Mouse (Mus musculus): ENCODE measurements around the gene Fnbp1. TPM values are rescaled to one million over a fixed set of nuclear protein-coding genes. Genes with fewer than 3 reads are reported as not detected.
A peak's percentile ranks its signal among the peaks of the same experiment; 100 is the strongest.

Fnbp1 gene
- polyA plus RNA-seq, 1 experiment from 2014 or later: 19.4 TPM

DNA sequence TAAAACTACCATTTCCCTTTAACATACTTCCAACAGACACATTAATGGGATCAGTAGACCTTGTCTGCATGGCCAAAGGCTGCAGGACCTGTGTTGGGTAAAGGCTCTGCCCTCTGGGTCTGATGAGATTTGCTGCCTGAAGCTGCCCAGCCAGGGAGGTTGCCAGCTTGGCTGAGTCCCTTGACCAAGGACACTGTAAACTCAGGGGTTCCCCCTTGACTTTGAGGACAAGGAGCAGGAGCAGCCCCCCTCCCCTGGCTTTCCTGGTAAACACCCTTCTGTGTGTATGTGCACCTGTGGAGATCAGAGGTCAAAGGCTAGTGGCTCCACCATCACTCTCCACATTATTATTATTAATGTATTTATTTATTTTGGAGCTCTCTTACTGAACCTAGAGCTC, 55.3 kb downstream of the Fnbp1 start:
- Histone ChIP-seq H3K9ac (replicated peaks) (no peak overlapping the region), H3K4me2 (replicated peaks) (no peak overlapping the region), H3K27ac (replicated peaks) (no peak overlapping the region), H3K4me1 (peaks cover 6% of the 10 kb centered on the region), H3K4me3 (no peak overlapping the region), H3K36me3 (peaks cover 6% of the 10 kb centered on the region), H3K9me3 (no peaks in the 10 kb centered on the region), H3K27me3 (no peaks in the 10 kb centered on the region)
- no peak for ATAC-seq (replicated peaks)

DNA sequence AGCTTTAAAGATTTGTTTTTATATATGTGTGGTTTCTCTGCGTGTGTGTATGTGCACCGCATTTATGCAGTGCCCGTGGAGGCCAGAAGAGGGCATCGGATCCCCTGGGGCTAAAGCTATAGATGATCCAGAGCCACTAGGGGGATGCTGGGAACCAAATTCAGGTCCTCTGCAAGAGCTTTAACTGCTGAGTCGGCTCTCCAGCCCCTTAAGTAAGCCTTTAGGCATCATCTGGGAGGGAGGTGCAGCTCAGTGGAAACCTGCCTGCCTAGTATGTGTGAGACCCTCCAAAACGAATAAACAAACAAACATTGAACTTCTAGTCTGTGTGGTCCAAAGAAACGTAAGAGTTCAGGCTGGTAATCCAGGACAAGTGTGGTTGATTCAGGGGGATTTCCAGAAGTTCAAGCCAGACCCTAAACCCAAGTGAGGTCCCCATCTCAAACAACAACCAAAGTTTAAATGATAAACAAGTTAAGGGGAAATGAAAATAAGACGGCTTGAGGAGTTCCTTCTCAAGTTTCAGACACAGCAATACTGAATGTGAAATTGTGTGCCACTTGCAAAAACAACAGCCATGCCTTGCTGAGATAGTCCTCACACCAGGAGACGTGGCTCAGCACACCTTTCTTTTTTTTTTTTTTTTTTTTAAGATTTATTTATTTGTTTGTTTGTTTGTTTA, 57.5 kb downstream of the Fnbp1 start:
- 94% methylated on average over 9 of the region's 9 CpGs for WGBS
- no peak for ATAC-seq (replicated peaks)
- Histone ChIP-seq H3K27ac (replicated peaks) (no peak overlapping the region), H3K36me3 (peaks cover 6% of the 10 kb centered on the region), H3K9ac (replicated peaks) (no peak overlapping the region), H3K27me3 (no peaks in the 10 kb centered on the region), H3K9me3 (no peaks in the 10 kb centered on the region), H3K4me3 (no peak overlapping the region), H3K4me1 (peaks cover 6% of the 10 kb centered on the region), H3K4me2 (replicated peaks) (no peak overlapping the region)

DNA sequence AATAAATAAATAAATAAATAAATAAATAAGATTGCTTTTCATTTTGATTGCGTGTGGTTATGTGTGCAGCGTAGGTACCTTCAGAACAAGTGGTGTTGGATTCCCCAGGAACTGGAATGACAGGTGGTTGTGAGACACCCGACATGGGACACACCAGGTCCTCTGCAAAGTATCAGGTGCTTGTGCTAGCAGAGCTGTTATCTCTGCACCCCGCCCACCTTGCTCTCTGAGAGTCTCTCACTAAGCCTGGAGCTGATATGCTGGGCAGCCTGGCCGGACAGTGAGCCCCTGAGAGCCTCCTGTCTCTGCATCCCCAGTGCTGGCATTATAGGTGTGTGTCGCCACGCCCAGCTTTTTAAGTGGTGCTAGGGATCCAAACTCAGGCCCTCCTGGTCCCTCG, 58.4 kb downstream of the Fnbp1 start:
- WGBS: 98% methylated on average over 8 of the region's 8 CpGs
- no peaks in the 10 kb centered on the region for H3K9me3 ChIP-seq
- ATAC-seq (replicated peaks): no peak

DNA sequence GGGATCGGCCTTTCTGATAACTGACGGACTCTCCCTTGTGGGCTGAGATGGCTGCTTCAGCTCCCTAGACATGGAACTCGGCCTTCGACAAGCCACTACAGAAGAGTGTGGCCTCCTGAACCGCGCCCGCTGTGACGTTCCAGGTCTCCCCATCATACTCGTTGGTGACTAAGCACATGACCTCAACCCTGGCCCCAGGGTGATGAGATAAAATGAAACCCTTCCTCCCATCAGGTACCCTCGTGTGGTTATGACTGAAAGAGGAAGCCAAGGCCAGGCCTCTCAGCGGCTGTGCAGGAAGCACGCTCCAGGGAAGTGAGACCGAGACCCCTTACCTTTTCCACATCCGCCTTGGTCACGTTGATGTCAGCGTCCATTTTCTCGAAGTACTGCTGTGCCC, 59.2 kb downstream of the Fnbp1 start:
- Histone ChIP-seq H3K4me2 (replicated peaks) (no peak overlapping the region), H3K9ac (replicated peaks) (no peak overlapping the region), H3K4me3 (no peak overlapping the region), H3K27me3 (no peaks in the 10 kb centered on the region), H3K4me1 (no peaks in the 10 kb centered on the region), H3K36me3 (peaks cover 6% of the 10 kb centered on the region), H3K9me3 (no peaks in the 10 kb centered on the region), H3K27ac (replicated peaks) (no peak overlapping the region)
- no peak for ATAC-seq (replicated peaks)
- WGBS: 92% methylated on average over 17 of the region's 17 CpGs

More for the DNA sequence above, 58.4 kb downstream of the Fnbp1 start:
- Histone ChIP-seq H3K4me1 (peaks cover 5% of the 10 kb centered on the region), H3K36me3 (peaks cover 6% of the 10 kb centered on the region), H3K9ac (replicated peaks) (no peak overlapping the region), H3K27me3 (no peaks in the 10 kb centered on the region), H3K27ac (replicated peaks) (no peak overlapping the region), H3K4me2 (replicated peaks) (no peak overlapping the region), H3K4me3 (no peak overlapping the region)

DNA sequence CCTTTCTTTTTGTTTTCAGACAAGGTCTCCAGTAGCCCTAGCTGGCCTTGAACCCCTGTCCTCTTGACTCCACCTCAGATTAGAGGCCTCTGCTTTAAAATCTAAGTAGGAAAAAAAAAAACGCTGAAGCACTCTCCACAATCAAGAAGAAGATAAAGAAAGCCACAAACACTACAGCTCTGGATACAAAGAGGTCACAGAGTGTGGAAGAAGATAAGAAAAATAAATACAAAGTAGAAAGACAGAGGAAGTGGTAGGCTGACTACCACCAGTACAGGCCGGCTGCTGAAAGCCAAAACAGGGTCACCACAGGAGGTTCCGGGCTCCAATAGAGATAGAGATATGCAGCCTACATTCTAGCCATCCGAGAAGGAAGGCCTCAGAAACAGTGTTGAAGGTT, 60.5 kb downstream of the Fnbp1 start:
- ATAC-seq (replicated peaks): no peak
- Histone ChIP-seq H3K4me3 (no peak overlapping the region), H3K27me3 (no peaks in the 10 kb centered on the region), H3K9ac (replicated peaks) (no peak overlapping the region), H3K27ac (replicated peaks) (no peak overlapping the region), H3K36me3 (peaks cover 6% of the 10 kb centered on the region), H3K9me3 (no peaks in the 10 kb centered on the region), H3K4me2 (replicated peaks) (no peak overlapping the region), H3K4me1 (no peaks in the 10 kb centered on the region)
- 75% methylated on average over 4 of the region's 4 CpGs for WGBS

DNA sequence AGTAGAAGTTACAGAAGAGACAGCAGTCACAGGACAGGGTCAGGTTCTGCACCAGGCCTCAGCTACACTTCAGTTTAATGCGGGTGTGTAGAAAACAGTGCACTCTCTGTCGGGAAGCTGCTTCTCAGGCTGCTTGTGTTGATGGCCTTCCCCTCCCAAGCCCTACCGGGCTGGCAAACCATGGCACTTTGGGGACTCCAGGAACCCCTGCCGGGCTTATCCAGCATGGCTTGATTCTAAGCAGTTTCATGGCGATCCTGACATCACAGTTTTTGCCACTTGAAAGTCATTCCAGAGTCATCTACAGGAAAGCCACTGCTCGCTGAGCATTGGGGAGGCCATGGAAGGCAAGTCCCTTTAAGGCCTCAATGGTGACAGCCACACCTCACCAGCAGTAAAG, 62.7 kb downstream of the Fnbp1 start:
- no peak overlapping the region for H3K4me3 ChIP-seq
- H3K4me1 ChIP-seq: no peaks in the 10 kb centered on the region
- H3K9me3 ChIP-seq: no peaks in the 10 kb centered on the region
- no peak overlapping the region for H3K9ac ChIP-seq (replicated peaks)
- H3K27ac ChIP-seq (replicated peaks): no peak overlapping the region
- peaks cover 3% of the 10 kb centered on the region for H3K36me3 ChIP-seq
- no peak overlapping the region for H3K4me2 ChIP-seq (replicated peaks)
- 80% methylated on average over 6 of the region's 6 CpGs for WGBS
- no peak for ATAC-seq (replicated peaks)
- H3K27me3 ChIP-seq: no peaks in the 10 kb centered on the region

DNA sequence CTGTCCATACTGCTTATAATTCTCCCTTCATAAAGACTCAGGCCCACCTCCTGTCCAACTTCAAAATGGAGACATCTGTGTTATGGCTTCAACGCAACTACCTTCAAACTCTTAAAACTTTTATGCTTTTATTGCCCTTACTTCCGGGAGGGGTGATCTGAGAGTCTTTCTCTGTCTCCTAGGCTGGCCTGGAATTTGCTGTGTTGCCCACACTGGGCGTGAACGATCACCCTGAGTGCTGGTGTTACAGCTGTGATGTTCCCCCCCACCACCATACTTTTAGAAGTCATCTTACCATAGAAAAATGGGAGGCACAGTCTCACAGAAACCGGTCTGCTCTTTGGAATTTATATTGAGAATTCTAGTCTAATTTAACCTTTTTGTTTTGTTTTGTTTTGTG, 64.2 kb downstream of the Fnbp1 start:
- Histone ChIP-seq H3K9me3 (no peaks in the 10 kb centered on the region), H3K27me3 (no peaks in the 10 kb centered on the region), H3K9ac (replicated peaks) (no peak overlapping the region), H3K36me3 (no peaks in the 10 kb centered on the region), H3K27ac (replicated peaks) (no peak overlapping the region), H3K4me3 (no peak overlapping the region), H3K4me2 (replicated peaks) (no peak overlapping the region), H3K4me1 (no peaks in the 10 kb centered on the region)
- WGBS: 94% methylated on average over 5 of the region's 5 CpGs
- no peak for ATAC-seq (replicated peaks)

DNA sequence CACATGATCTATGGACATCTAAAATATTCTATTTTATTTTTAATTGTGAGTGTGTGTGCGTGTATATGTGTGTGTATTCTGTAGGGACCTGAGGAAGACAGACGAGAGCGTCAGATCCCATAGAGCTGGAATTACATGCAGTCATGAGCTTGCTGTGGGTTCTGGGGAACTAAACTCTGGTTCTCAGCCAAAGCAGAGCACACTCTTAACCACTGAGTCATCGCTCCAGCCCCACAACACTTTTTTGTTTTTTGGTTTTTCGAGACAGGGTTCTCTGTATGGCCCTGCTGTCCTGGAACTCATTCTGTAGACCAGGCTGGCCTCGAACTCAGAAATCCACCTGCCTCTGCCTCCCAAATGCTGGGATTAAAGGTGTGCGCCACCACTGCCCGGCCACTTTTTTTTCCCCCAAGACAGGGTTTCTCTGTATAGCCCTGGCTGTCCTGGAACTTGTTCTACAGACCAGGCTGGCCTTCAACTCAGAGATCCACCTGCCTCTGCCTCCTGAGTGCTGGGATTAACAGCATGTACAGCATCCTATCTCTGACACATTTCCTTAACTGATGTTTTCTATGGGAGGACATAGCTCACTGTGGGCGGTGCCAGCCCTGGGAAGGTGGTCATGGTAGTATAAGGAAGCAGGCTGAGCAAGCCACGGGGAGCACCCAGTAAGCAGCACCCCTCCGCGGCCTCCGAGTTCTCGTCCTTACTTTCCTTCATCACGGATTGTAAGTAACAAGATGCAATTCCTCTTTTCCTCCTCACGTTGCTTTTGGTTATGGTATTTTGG, 65.3 kb downstream of the Fnbp1 start:
- no peaks in the 10 kb centered on the region for H3K27me3 ChIP-seq
- H3K4me2 ChIP-seq (replicated peaks): no peak overlapping the region
- no peak overlapping the region for H3K27ac ChIP-seq (replicated peaks)
- H3K36me3 ChIP-seq: no peaks in the 10 kb centered on the region; the same call in 1 of the 2 replicates
- H3K4me3 ChIP-seq: no peak overlapping the region
- 96% methylated on average over 16 of the region's 16 CpGs for WGBS
- no peaks in the 10 kb centered on the region for H3K9me3 ChIP-seq
- ATAC-seq (replicated peaks): no peak
- no peak overlapping the region for H3K9ac ChIP-seq (replicated peaks)
- H3K4me1 ChIP-seq: no peaks in the 10 kb centered on the region

DNA sequence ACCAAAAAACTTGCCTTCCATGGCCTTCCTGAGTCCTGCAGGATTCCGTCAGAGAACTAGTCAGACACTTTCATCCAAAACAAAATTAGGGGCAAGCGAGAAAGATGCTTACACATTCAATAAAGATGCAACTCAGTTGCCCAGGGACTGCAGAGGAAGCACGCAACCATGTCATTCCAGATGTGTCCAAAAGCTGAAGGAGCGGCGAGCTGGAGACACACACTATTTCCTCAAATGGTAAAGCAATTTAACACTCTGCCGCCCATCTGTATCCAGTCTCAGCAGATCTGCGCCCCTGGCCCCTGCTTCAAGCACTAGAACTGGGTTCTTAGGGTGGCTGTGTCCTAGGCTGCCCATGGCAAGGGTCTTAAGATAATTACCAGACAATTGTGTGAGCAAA, 66.0 kb downstream of the Fnbp1 start:
- Histone ChIP-seq H3K9ac (replicated peaks) (no peak overlapping the region), H3K27me3 (no peaks in the 10 kb centered on the region), H3K4me2 (replicated peaks) (no peak overlapping the region), H3K27ac (replicated peaks) (no peak overlapping the region), H3K4me1 (no peaks in the 10 kb centered on the region), H3K9me3 (no peaks in the 10 kb centered on the region), H3K4me3 (no peak overlapping the region), H3K36me3 (no peaks in the 10 kb centered on the region; the same call in 1 of the 2 replicates)
- 94% methylated on average over 7 of the region's 7 CpGs for WGBS
- no peak for ATAC-seq (replicated peaks)

DNA sequence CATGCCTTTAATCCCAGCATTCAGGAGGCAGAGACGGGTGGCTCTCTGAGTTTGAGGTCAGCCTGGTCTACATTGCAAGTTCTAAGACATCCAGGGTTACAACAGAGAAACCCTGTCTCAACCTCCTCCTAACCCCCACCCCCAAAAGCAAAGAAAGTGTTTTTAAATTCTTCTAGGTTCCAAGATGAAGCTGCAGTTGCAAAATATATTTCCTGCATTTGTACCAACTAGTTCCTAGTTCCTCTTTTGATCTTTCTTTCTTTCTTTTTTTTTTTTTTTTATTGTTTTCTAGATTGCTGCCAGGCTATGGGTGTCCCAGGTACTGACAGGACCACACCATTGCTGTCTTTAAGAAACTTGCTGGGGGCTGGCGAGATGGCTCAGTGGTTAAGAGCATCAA, 66.6 kb downstream of the Fnbp1 start:
- WGBS: 95% methylated on average over 2 of the region's 2 CpGs
- Histone ChIP-seq H3K4me3 (no peak overlapping the region), H3K27me3 (no peaks in the 10 kb centered on the region), H3K9me3 (no peaks in the 10 kb centered on the region), H3K9ac (replicated peaks) (no peak overlapping the region), H3K27ac (replicated peaks) (no peak overlapping the region), H3K4me1 (no peaks in the 10 kb centered on the region), H3K4me2 (replicated peaks) (no peak overlapping the region), H3K36me3 (no peaks in the 10 kb centered on the region; the same call in 1 of the 2 replicates)
- no peak for ATAC-seq (replicated peaks)

DNA sequence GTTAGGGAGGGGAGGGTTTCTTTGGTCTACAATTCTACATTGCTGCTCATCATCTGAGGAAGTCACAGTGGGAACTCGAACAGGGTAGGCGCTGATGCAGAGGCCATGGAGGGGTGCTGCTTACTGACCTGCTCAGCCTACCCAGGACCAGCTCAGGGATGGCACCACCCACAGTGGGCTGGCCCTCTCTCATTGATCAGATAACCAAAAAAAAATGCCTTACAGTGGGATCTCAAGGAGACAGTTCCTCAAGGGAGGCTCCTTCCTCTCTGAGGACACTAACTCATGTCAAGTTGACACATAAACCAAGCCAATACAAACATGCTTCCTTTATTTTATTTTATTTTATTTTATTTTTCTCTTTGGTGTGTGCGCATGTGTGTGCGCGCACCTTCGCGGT, 72.3 kb downstream of the Fnbp1 start:
- H3K4me1 ChIP-seq: peaks cover 27% of the 10 kb centered on the region
- no peak for ATAC-seq (replicated peaks)
- no peaks in the 10 kb centered on the region; the same call in 1 of the 2 replicates for H3K36me3 ChIP-seq
- no peaks in the 10 kb centered on the region for H3K27me3 ChIP-seq
- WGBS: 92% methylated on average over 7 of the region's 7 CpGs
- no peaks in the 10 kb centered on the region for H3K9me3 ChIP-seq
- H3K4me2 ChIP-seq (replicated peaks): no peak overlapping the region
- H3K9ac ChIP-seq (replicated peaks): no peak overlapping the region
- no peak overlapping the region for H3K4me3 ChIP-seq
- peak overlapping the region; percentile 73; the same call in 1 of the 2 replicates for H3K27ac ChIP-seq (replicated peaks)

DNA sequence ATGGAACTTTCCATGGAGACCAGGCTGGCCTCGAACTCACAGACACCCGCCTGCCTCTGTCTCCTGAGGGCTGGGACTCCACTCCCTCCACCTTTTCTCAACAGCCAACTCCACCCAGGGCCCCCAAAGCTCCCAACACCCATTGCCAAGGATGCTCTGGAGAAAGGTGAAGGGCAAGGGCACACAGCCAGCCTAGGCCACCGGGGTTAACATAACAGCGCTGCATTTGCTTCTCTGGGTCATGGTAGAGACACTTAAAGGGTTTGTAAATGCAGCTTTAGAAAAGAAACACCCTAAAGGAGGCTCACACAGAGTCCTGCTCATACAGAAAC, 72.7 kb downstream of the Fnbp1 start:
- 66% methylated on average over 4 of the region's 4 CpGs for WGBS
- ATAC-seq (replicated peaks): 0 out of 2 replicates have a peak, but pooled peaks have one; percentile 4
- peak overlapping the region; percentile 73 for H3K27ac ChIP-seq (replicated peaks)
- H3K36me3 ChIP-seq: no peaks in the 10 kb centered on the region; the same call in 1 of the 2 replicates
- no peaks in the 10 kb centered on the region for H3K9me3 ChIP-seq
- no peak overlapping the region for H3K4me2 ChIP-seq (replicated peaks)
- H3K4me1 ChIP-seq: peaks cover 27% of the 10 kb centered on the region
- H3K4me3 ChIP-seq: no peak overlapping the region
- no peaks in the 10 kb centered on the region for H3K27me3 ChIP-seq
- no peak overlapping the region for H3K9ac ChIP-seq (replicated peaks)

Measured in forebrain, embryonic 15.5 days (tissue).